Mouse (Mus musculus) adrenal gland, postnatal 25 days (tissue): ENCODE results near the gene Mpo. TPM values are rescaled to one million over a fixed set of nuclear protein-coding genes. Genes with fewer than 3 reads are reported as not detected.

Source experiments
- DNase-seq: peaks from one replicate; pipeline ENCODE4 v3.0.0; 2021; ENCODE audit warnings: mixed read lengths
- microRNA-seq, 2 experiments: library from miRNA; unstranded; fragments of <30 nt; microRNA quantifications; one replicate each; pipeline ENCODE4 v1.2.0; 2021
- total RNA-seq: library from RNA; stranded (reverse); gene quantifications from 2 replicates; pipeline ENCODE4 v1.2.3, GENCODE M21; 2021

The Mpo gene
- total RNA-seq, 1 experiment from 2014 or later = not detected

GRCm38 (mm10) chr11:87805448-87805847 lies 12.1 kb downstream of the Mpo start:
- DNase-seq = peak; percentile 13

GRCm38 (mm10) chr11:87807433-87807832 lies 14.1 kb downstream of the Mpo start:
- DNase-seq = no peak

GRCm38 (mm10) chr11:87808236-87808635 lies 14.9 kb downstream of the Mpo start:
- DNase-seq = no peak

GRCm38 (mm10) chr11:87811396-87811795 lies 18.0 kb downstream of the Mpo start:
- no peak for DNase-seq

GRCm38 (mm10) chr11:87814831-87815230 lies 21.4 kb downstream of the Mpo start:
- no peak for DNase-seq

GRCm38 (mm10) chr11:87816707-87817442 lies 23.5 kb downstream of the Mpo start:
- peak; percentile 41 for DNase-seq

- DNase-seq = no peak
Observed at GRCm38 (mm10) chr11:87817443-87817773, 24.0 kb downstream of the Mpo start.

- DNase-seq = no peak
Observed at GRCm38 (mm10) chr11:87821502-87821901, 28.1 kb downstream of the Mpo start.

GRCm38 (mm10) chr11:87828239-87828900 lies 35.0 kb downstream of the Mpo start, which contains the start of gene Lpo:
Gene Lpo (minus strand): TSS chr11:87828289.
- no peak for DNase-seq

- DNase-seq = no peak
Observed at GRCm38 (mm10) chr11:87840676-87841075, 47.3 kb downstream of the Mpo start.

- no peak for DNase-seq
Observed at GRCm38 (mm10) chr11:87841436-87841835, 48.1 kb downstream of the Mpo start.

- no peak for DNase-seq
Observed at GRCm38 (mm10) chr11:87846968-87847600, 53.7 kb downstream of the Mpo start.

GRCm38 (mm10) chr11:87847884-87848283 lies 54.5 kb downstream of the Mpo start:
- DNase-seq = no peak

GRCm38 (mm10) chr11:87852690-87853596 lies 59.6 kb downstream of the Mpo start, which contains the start of gene Mks1:
Gene Mks1 (plus strand): TSS chr11:87853215.
- DNase-seq = peak; percentile 90

GRCm38 (mm10) chr11:87853597-87853954 lies 60.2 kb downstream of the Mpo start:
- DNase-seq = no peak

Small RNA genes lying within 50 kb of the gene (microRNA-seq; reads per million reads assigned to microRNA genes)
- 0 reads per million in 2 experiments for gene Mir142
- gene Mir142b = 0 reads per million in 2 experiments

Other genes with a start within 250 kb of the Mpo start
- not detected in 2 replicates for gene Gm11492, start 226.9 kb upstream of the Mpo start, total RNA-seq
- 24.3 and 38.6 TPM in 2 replicates for gene Sept4, start 224.7 kb upstream of the Mpo start, total RNA-seq
- gene Mtmr4, start 201.4 kb upstream of the Mpo start, total RNA-seq = 25.3 and 33.2 TPM in 2 replicates
- gene Hsf5, start 176.4 kb upstream of the Mpo start, total RNA-seq = 0.09 and 0.24 TPM in 2 replicates
- gene Rnf43, start 130.9 kb upstream of the Mpo start, total RNA-seq = 5.5 and 6.1 TPM in 2 replicates
- 59.0 and 84.6 TPM in 2 replicates for gene Supt4a, start 56.0 kb upstream of the Mpo start, total RNA-seq
- 7.4 and 9.4 TPM in 2 replicates for gene Tspoap1, start 33.0 kb upstream of the Mpo start, total RNA-seq
- gene Lpo, start 34.7 kb downstream of the Mpo start, total RNA-seq = not detected in 2 replicates
- gene Mks1, start 59.6 kb downstream of the Mpo start, total RNA-seq = 12.1 and 15.6 TPM in 2 replicates
- gene Epx, start 82.0 kb downstream of the Mpo start, total RNA-seq = not detected in 2 replicates
- not detected in 2 replicates for gene Olfr462, start 98.7 kb downstream of the Mpo start, total RNA-seq
- not detected in 2 replicates for gene Olfr463, start 103.8 kb downstream of the Mpo start, total RNA-seq
- gene Olfr464, start 127.4 kb downstream of the Mpo start, total RNA-seq = not detected in 2 replicates
- 213 TPM in 2 replicates for gene Dynll2, start 194.0 kb downstream of the Mpo start, total RNA-seq